Mouse (Mus musculus) heart, adult 8-10 months (tissue): Measurements from ENCODE around the gene Gjd3. TPM values are rescaled to one million over a fixed set of nuclear protein-coding genes. Genes with fewer than 3 reads are reported as not detected.

Source experiments
- DNase-seq: peaks from one replicate; pipeline ENCODE4 v3.0.0; 2022; ENCODE audit warnings: low spot score
- total RNA-seq, 4 experiments: library from RNA; stranded (reverse); gene quantifications; 2 replicates each; pipeline ENCODE4 v1.2.4; 2022

Gene Gjd3
- total RNA-seq, 4 experiments from 2014 or later: 0.44 TPM; not detected in 3

GRCm38 (mm10) chr11:98963191-98964021 lies 19.4 kb downstream of the Gjd3 start:
- peak; percentile 88 for DNase-seq

- no peak for DNase-seq
These were observed 20.3 kb downstream of the Gjd3 start for GRCm38 (mm10) chr11:98962421-98963095.

- DNase-seq: no peak
These were observed 21.1 kb downstream of the Gjd3 start for GRCm38 (mm10) chr11:98961766-98962165.

GRCm38 (mm10) chr11:98961051-98961592 lies 21.7 kb downstream of the Gjd3 start:
- DNase-seq: no peak

GRCm38 (mm10) chr11:98960313-98960906 lies 22.4 kb downstream of the Gjd3 start:
- DNase-seq: peak; percentile 72

- DNase-seq: peak; percentile 92
These were observed 23.1 kb downstream of the Gjd3 start for GRCm38 (mm10) chr11:98959437-98960312.

GRCm38 (mm10) chr11:98956340-98956739 lies 26.5 kb downstream of the Gjd3 start:
- no peak for DNase-seq

GRCm38 (mm10) chr11:98955707-98956235 lies 27.0 kb downstream of the Gjd3 start:
- DNase-seq: no peak

- DNase-seq: no peak
These were observed 27.8 kb downstream of the Gjd3 start for GRCm38 (mm10) chr11:98954801-98955706.

- peak; percentile 72 for DNase-seq
These were observed 28.4 kb downstream of the Gjd3 start for GRCm38 (mm10) chr11:98954373-98954772.

- DNase-seq: no peak
These were observed 28.9 kb downstream of the Gjd3 start for GRCm38 (mm10) chr11:98953835-98954320.

- DNase-seq: no peak
These were observed 29.5 kb downstream of the Gjd3 start for GRCm38 (mm10) chr11:98953361-98953760.

- no peak for DNase-seq
These were observed 30.1 kb downstream of the Gjd3 start for GRCm38 (mm10) chr11:98952736-98953135.

- DNase-seq: no peak
These were observed 30.7 kb downstream of the Gjd3 start for GRCm38 (mm10) chr11:98952111-98952510.

- peak; percentile 90 for DNase-seq
These were observed 31.6 kb downstream of the Gjd3 start for GRCm38 (mm10) chr11:98951026-98951906.

GRCm38 (mm10) chr11:98950484-98950883 lies 32.3 kb downstream of the Gjd3 start:
- DNase-seq: no peak

- no peak for DNase-seq
These were observed 32.8 kb downstream of the Gjd3 start for GRCm38 (mm10) chr11:98949958-98950460.

GRCm38 (mm10) chr11:98949242-98949957 lies 33.4 kb downstream of the Gjd3 start:
- no peak for DNase-seq
